Mouse (Mus musculus) intestine, postnatal 0 days (tissue): ENCODE measurements around the gene Ralgps1. TPM values are rescaled to one million over a fixed set of nuclear protein-coding genes. Genes with fewer than 3 reads are reported as not detected.
A peak's percentile ranks its signal among the peaks of the same experiment; 100 is the strongest.

ENCODE experiments used
- ATAC-seq: fragments of 200-750 bp; cut with Nextera tagmentation; 2 replicates; pipeline ENCODE4 v1.8.0; 2017; ENCODE audit warnings: mild to moderate bottlenecking, moderate TSS enrichment, moderate library complexity
- H3K27ac ChIP-seq: fragments of 300-500 bp; sonication (generic); 2 replicates; pipeline ENCODE4 v1.5.1; 2014; ENCODE audit warnings: mild to moderate bottlenecking, low read depth, low read length, moderate library complexity
- H3K27me3 ChIP-seq: fragments of 300-500 bp; sonication (generic); replicated peaks from 2 replicates; pipeline ENCODE4 v1.6.1; 2014; ENCODE audit warnings: low read length, mixed read lengths; ENCODE audit not compliant: control insufficient read depth, insufficient read depth
- H3K36me3 ChIP-seq: fragments of 300-500 bp; sonication (generic); 2 replicates; pipeline ENCODE4 v1.6.1; 2014; ENCODE audit warnings: mild to moderate bottlenecking, moderate library complexity; ENCODE audit not compliant: control insufficient read depth, insufficient read depth
- H3K4me1 ChIP-seq: fragments of 300-500 bp; sonication (generic); replicated peaks from 2 replicates; pipeline ENCODE4 v1.6.1; 2014; ENCODE audit warnings: antibody characterized with exemption, low read length, mixed read lengths; ENCODE audit not compliant: control insufficient read depth, insufficient read depth
- H3K4me2 ChIP-seq: fragments of 300-500 bp; sonication (generic); replicated peaks from 2 replicates; pipeline ENCODE4 v1.6.1; 2014; ENCODE audit warnings: low read depth, mild to moderate bottlenecking, moderate library complexity
- H3K4me3 ChIP-seq: fragments of 300-500 bp; sonication (generic); 2 replicates; pipeline ENCODE4 v1.5.1; 2014; ENCODE audit warnings: low read depth, low read length
- H3K9ac ChIP-seq: fragments of 300-500 bp; sonication (generic); 2 replicates; pipeline ENCODE4 v1.6.1; 2014; ENCODE audit warnings: mild to moderate bottlenecking, low read depth, low read length
- H3K9me3 ChIP-seq: fragments of 300-500 bp; sonication (generic); 2 replicates; pipeline ENCODE4 v1.6.1; 2016; ENCODE audit warnings: mixed run types; ENCODE audit not compliant: control insufficient read depth
- CTCF ChIP-seq: sonication (generic); IDR thresholded peaks from 2 replicates; pipeline ENCODE4 v1.5.1; 2016; ENCODE audit warnings: low read depth, mild to moderate bottlenecking, control low read depth, antibody characterized with exemption, moderate library complexity
- WGBS: fragments of 180-500 bp; shearing (Covaris S2); extraction: QIAGEN DNeasy Blood & Tissue Kit; methylation state at CpG from one replicate; pipeline ENCODE4 v1.1.7; 2014; 5-methylcytosine and 5-hydroxymethylcytosine counted together
- polyA plus RNA-seq: library from polyadenylated mRNA; unstranded; fragments of >200 nt; fragmentation: Nextera tagmentation; extraction: Ambion mirVana; gene quantifications from 2 replicates; pipeline ENCODE4 v1.2.1, GENCODE M21; 2015

Gene Ralgps1
- polyA plus RNA-seq, 1 experiment from 2014 or later = 4.0 TPM

GRCm38 (mm10) chr2:33187874-33188273 is 183.4 kb downstream of the Ralgps1 start:
- Histone ChIP-seq H3K4me1 (no peaks in the 10 kb centered on the region), H3K4me3 (no peak overlapping the region), H3K36me3 (no peaks in the 10 kb centered on the region), H3K4me2 (no peak overlapping the region), H3K27me3 (no peaks in the 10 kb centered on the region), H3K9ac (no peak overlapping the region), H3K9me3 (no peaks in the 10 kb centered on the region), H3K27ac (no peak overlapping the region)
- 77% methylated on average over 2 of the region's 2 CpGs for WGBS
- no peak for ATAC-seq
- no peak for TF ChIP-seq CTCF

- H3K9ac ChIP-seq = no peak overlapping the region
- 70% methylated on average over 7 of the region's 7 CpGs for WGBS
- no peak for TF ChIP-seq CTCF
- no peak overlapping the region for H3K4me3 ChIP-seq
- no peaks in the 10 kb centered on the region for H3K36me3 ChIP-seq
- H3K4me2 ChIP-seq = no peak overlapping the region
- no peaks in the 10 kb centered on the region for H3K27me3 ChIP-seq
- ATAC-seq = no peak
- H3K4me1 ChIP-seq = no peaks in the 10 kb centered on the region
- no peak overlapping the region for H3K27ac ChIP-seq
- H3K9me3 ChIP-seq = no peaks in the 10 kb centered on the region
Measured at GRCm38 (mm10) chr2:33186505-33186904, 184.8 kb downstream of the Ralgps1 start.

- TF ChIP-seq CTCF = peak; percentile 68
- WGBS = 72% methylated on average over 7 of the region's 7 CpGs
- Histone ChIP-seq H3K36me3 (no peaks in the 10 kb centered on the region), H3K9me3 (no peaks in the 10 kb centered on the region), H3K27ac (no peak overlapping the region), H3K4me3 (no peak overlapping the region), H3K4me2 (no peak overlapping the region), H3K27me3 (no peaks in the 10 kb centered on the region), H3K4me1 (no peaks in the 10 kb centered on the region), H3K9ac (no peak overlapping the region)
- ATAC-seq = no peak
Measured at GRCm38 (mm10) chr2:33185258-33185657, 186.0 kb downstream of the Ralgps1 start.

- no peak overlapping the region for H3K27ac ChIP-seq
- no peak overlapping the region for H3K4me2 ChIP-seq
- no peak for ATAC-seq
- H3K9ac ChIP-seq = no peak overlapping the region
- no peaks in the 10 kb centered on the region for H3K9me3 ChIP-seq
- H3K36me3 ChIP-seq = no peaks in the 10 kb centered on the region
- H3K4me1 ChIP-seq = no peaks in the 10 kb centered on the region
- H3K27me3 ChIP-seq = no peaks in the 10 kb centered on the region
- TF ChIP-seq CTCF = no peak
- H3K4me3 ChIP-seq = no peak overlapping the region
- WGBS = 71% methylated on average over 10 of the region's 10 CpGs
Measured at GRCm38 (mm10) chr2:33184641-33185040, 186.6 kb downstream of the Ralgps1 start.

- H3K9ac ChIP-seq = no peak overlapping the region
- no peaks in the 10 kb centered on the region for H3K36me3 ChIP-seq
- ATAC-seq = no peak
- no peaks in the 10 kb centered on the region for H3K9me3 ChIP-seq
- H3K27me3 ChIP-seq = no peaks in the 10 kb centered on the region
- H3K27ac ChIP-seq = no peak overlapping the region
- H3K4me2 ChIP-seq = no peak overlapping the region
- WGBS = 95% methylated on average over 7 of the region's 7 CpGs
- 0 out of 2 replicates have a peak, but pooled peaks cover 1% of the 10 kb centered on the region for H3K4me1 ChIP-seq
- no peak overlapping the region for H3K4me3 ChIP-seq
- TF ChIP-seq CTCF = no peak
Measured at GRCm38 (mm10) chr2:33183321-33183720, 188.0 kb downstream of the Ralgps1 start.

- 59% methylated on average over 16 of the region's 16 CpGs for WGBS
- TF ChIP-seq CTCF = no peak
Measured at GRCm38 (mm10) chr2:33179930-33180630, 191.2 kb downstream of the Ralgps1 start.

More at GRCm38 (mm10) chr2:33179930-33180630, 191.2 kb downstream of the Ralgps1 start:
- Histone ChIP-seq H3K9me3 (no peaks in the 10 kb centered on the region), H3K4me1 (0 out of 2 replicates have a peak, but pooled peaks cover 7% of the 10 kb centered on the region), H3K27me3 (no peaks in the 10 kb centered on the region), H3K4me3 (no peak overlapping the region), H3K4me2 (no peak overlapping the region), H3K9ac (no peak overlapping the region), H3K27ac (peak overlapping the region; percentile 15; the same call in 1 of the 2 replicates), H3K36me3 (no peaks in the 10 kb centered on the region)
- 0 out of 2 replicates have a peak, but pooled peaks have one; percentile 27 for ATAC-seq
